Mouse (Mus musculus) heart, postnatal 0 days (tissue): ENCODE data around the gene Srrm1. TPM values are rescaled to one million over a fixed set of nuclear protein-coding genes. Genes with fewer than 3 reads are reported as not detected.

ENCODE experiments used
- ATAC-seq: fragments of 200-750 bp; cut with Nextera tagmentation; 2 replicates; pipeline ENCODE4 v1.8.0; 2017; ENCODE audit warnings: low read depth, moderate number of reproducible peaks, moderate library complexity; ENCODE audit not compliant: insufficient read depth
- DNase-seq: peaks from one replicate; pipeline ENCODE4 v3.0.0-alpha.2; 2016; ENCODE audit warnings: low spot score
- H3K27ac ChIP-seq: fragments of 300-500 bp; sonication (generic); 2 replicates; pipeline ENCODE4 v1.5.1; 2014; ENCODE audit warnings: low read depth, mild to moderate bottlenecking
- H3K27me3 ChIP-seq: fragments of 300-500 bp; sonication (generic); 2 replicates; pipeline ENCODE4 v1.6.1; 2014; ENCODE audit warnings: low read length, mixed read lengths; ENCODE audit not compliant: control insufficient read depth, insufficient read depth
- H3K36me3 ChIP-seq: fragments of 300-500 bp; sonication (generic); replicated peaks from 2 replicates; pipeline ENCODE4 v1.6.1; 2014; ENCODE audit warnings: low read length, mixed read lengths; ENCODE audit not compliant: control insufficient read depth, insufficient read depth
- H3K4me1 ChIP-seq: fragments of 300-500 bp; sonication (generic); 2 replicates; pipeline ENCODE4 v1.6.1; 2014; ENCODE audit warnings: antibody characterized with exemption; ENCODE audit not compliant: control insufficient read depth, insufficient read depth
- H3K4me2 ChIP-seq: fragments of 300-500 bp; sonication (generic); 2 replicates; pipeline ENCODE4 v1.6.1; 2014; ENCODE audit warnings: low read depth, mild to moderate bottlenecking, low read length, moderate library complexity
- H3K4me3 ChIP-seq: fragments of 300-500 bp; sonication (generic); 2 replicates; pipeline ENCODE4 v1.5.1; 2014; ENCODE audit warnings: low read depth, low read length
- H3K9ac ChIP-seq: fragments of 300-500 bp; sonication (generic); replicated peaks from 2 replicates; pipeline ENCODE4 v1.6.1; 2014; ENCODE audit warnings: low read depth, low read length, mixed read lengths
- H3K9me3 ChIP-seq: fragments of 300-500 bp; sonication (generic); replicated peaks from 2 replicates; pipeline ENCODE4 v1.6.1; 2016; ENCODE audit warnings: low read length; ENCODE audit not compliant: control insufficient read depth
- CTCF ChIP-seq: IDR thresholded peaks from 2 replicates; pipeline ENCODE4 v1.5.1; 2016; ENCODE audit warnings: antibody characterized with exemption, control low read depth, low read depth
- EP300 ChIP-seq: IDR thresholded peaks from 2 replicates; pipeline ENCODE4 v1.6.1; 2016; ENCODE audit warnings: antibody characterized with exemption, low read depth
- WGBS: fragments of 180-500 bp; shearing (Covaris S2); extraction: QIAGEN DNeasy Blood & Tissue Kit; methylation state at CpG from one replicate; pipeline ENCODE4 v1.1.7; 2014; 5-methylcytosine and 5-hydroxymethylcytosine counted together
- polyA plus RNA-seq: library from polyadenylated mRNA; unstranded; fragments of >200 nt; fragmentation: Nextera tagmentation; extraction: Ambion mirVana; gene quantifications from 2 replicates; pipeline ENCODE4 v1.2.1, GENCODE M21; 2015
- total RNA-seq: library from RNA; depleted of rRNA; stranded (reverse); fragments of >200 nt; gene quantifications from 2 replicates; pipeline ENCODE4 v1.2.3, GENCODE M21; 2014; ENCODE audit warnings: low replicate concordance; rRNA removed

The Srrm1 gene
- 18.6 and 22.6 TPM in 2 replicates for total RNA-seq
- polyA plus RNA-seq, result 85.0 and 99.6 TPM in 2 replicates

- Histone ChIP-seq H3K36me3 (peaks cover 4% of the 10 kb centered on the region), H3K4me2 (peak within 1 kb of the TSS; percentile 70), H3K9ac (peak within 1 kb of the TSS; percentile 99), H3K4me3 (peak within 1 kb of the TSS; percentile 87), H3K9me3 (no peaks in the 10 kb centered on the region), H3K27ac (peak within 1 kb of the TSS; percentile 95), H3K27me3 (no peaks in the 10 kb centered on the region), H3K4me1 (peaks cover 16% of the 10 kb centered on the region; the same call in 1 of the 2 replicates)
- ATAC-seq (peak; percentile 94), DNase-seq (peak; percentile 98)
- 0% methylated on average over 61 of the region's 69 CpGs for whole genome bisulfite sequencing
- no peak for TF ChIP-seq CTCF
- TF ChIP-seq EP300, result peak; percentile 2; the same call in 1 of the 2 replicates
Measured at GRCm38 (mm10) chr4:135353066-135353793, at the start of gene Srrm1. Gene Srrm1, minus strand, starts transcription at chr4:135353321.

GRCm38 (mm10) chr4:135401881-135402280 lies 48.8 kb upstream of the Srrm1 start:
- H3K4me2 ChIP-seq, result no peak overlapping the region
- no peaks in the 10 kb centered on the region for H3K9me3 ChIP-seq
- no peak overlapping the region for H3K27ac ChIP-seq
- H3K4me1 ChIP-seq, result no peaks in the 10 kb centered on the region
- DNase-seq (no peak), ATAC-seq (no peak)
- 31% methylated on average over 7 of the region's 7 CpGs for WGBS
- no peak overlapping the region for H3K4me3 ChIP-seq
- no peak overlapping the region for H3K9ac ChIP-seq
- H3K36me3 ChIP-seq, result no peaks in the 10 kb centered on the region
- TF ChIP-seq EP300 (no peak), CTCF (no peak)
- peaks cover 29% of the 10 kb centered on the region for H3K27me3 ChIP-seq

- Histone ChIP-seq H3K9ac (no peak within 1 kb of the TSS), H3K27ac (no peak within 1 kb of the TSS), H3K4me1 (no peaks in the 10 kb centered on the region), H3K27me3 (peaks cover 38% of the 10 kb centered on the region), H3K4me2 (peak within 1 kb of the TSS; percentile 62), H3K36me3 (no peaks in the 10 kb centered on the region), H3K4me3 (peak within 1 kb of the TSS; percentile 39), H3K9me3 (no peaks in the 10 kb centered on the region)
- ATAC-seq (no peak; the same call in 1 of the 2 replicates), DNase-seq (no peak)
- TF ChIP-seq EP300 (no peak), CTCF (no peak)
- WGBS, result under 1% methylated on average over 26 of the region's 29 CpGs
Measured at GRCm38 (mm10) chr4:135397991-135398390, 44.9 kb upstream of the Srrm1 start, which contains the start of gene Ncmap. Gene Ncmap, minus strand, starts transcription at chr4:135398227.

- H3K27me3 ChIP-seq, result peaks cover 38% of the 10 kb centered on the region
- no peak for TF ChIP-seq EP300
- TF ChIP-seq CTCF, result no peak
- no peaks in the 10 kb centered on the region for H3K4me1 ChIP-seq
- no peak for ATAC-seq
- peak overlapping the region; percentile 62 for H3K4me2 ChIP-seq
- 7% methylated on average over 16 of the region's 16 CpGs for WGBS
- H3K4me3 ChIP-seq, result peak overlapping the region; percentile 39
- no peaks in the 10 kb centered on the region for H3K36me3 ChIP-seq
- H3K9me3 ChIP-seq, result no peaks in the 10 kb centered on the region
- no peak overlapping the region for H3K9ac ChIP-seq
- H3K27ac ChIP-seq, result no peak overlapping the region
- DNase-seq, result no peak
Measured at GRCm38 (mm10) chr4:135397551-135397950, 44.4 kb upstream of the Srrm1 start.

- no peaks in the 10 kb centered on the region for H3K4me1 ChIP-seq
- no peaks in the 10 kb centered on the region for H3K36me3 ChIP-seq
- ATAC-seq (no peak), DNase-seq (no peak)
- H3K4me2 ChIP-seq, result no peak overlapping the region
- no peak overlapping the region for H3K4me3 ChIP-seq
- no peak for TF ChIP-seq CTCF
- TF ChIP-seq EP300, result no peak
- no peak overlapping the region for H3K27ac ChIP-seq
- 82% methylated on average over 5 of the region's 5 CpGs for WGBS
- no peaks in the 10 kb centered on the region for H3K9me3 ChIP-seq
- H3K27me3 ChIP-seq, result peaks cover 38% of the 10 kb centered on the region
- H3K9ac ChIP-seq, result no peak overlapping the region
Measured at GRCm38 (mm10) chr4:135396303-135396702, 43.2 kb upstream of the Srrm1 start.

- H3K9ac ChIP-seq, result no peak overlapping the region
- H3K4me3 ChIP-seq, result no peak overlapping the region
- H3K4me2 ChIP-seq, result no peak overlapping the region
- no peaks in the 10 kb centered on the region for H3K9me3 ChIP-seq
- 87% methylated on average over 4 of the region's 4 CpGs for WGBS
- DNase-seq (no peak), ATAC-seq (no peak)
- H3K4me1 ChIP-seq, result no peaks in the 10 kb centered on the region
- no peak overlapping the region for H3K27ac ChIP-seq
- H3K36me3 ChIP-seq, result no peaks in the 10 kb centered on the region
- TF ChIP-seq CTCF (no peak), EP300 (no peak)
- peaks cover 38% of the 10 kb centered on the region for H3K27me3 ChIP-seq
Measured at GRCm38 (mm10) chr4:135395375-135395774, 42.3 kb upstream of the Srrm1 start.
